8 mouse cellular contexts compared by ENCODE assay signal in genomic region chr10:78395819-78396624, GRCm38 (mm10). TPM values are rescaled to one million over a fixed set of nuclear protein-coding genes. Genes with fewer than 3 reads are reported as not detected.
DNase-seq lines count a peak whose midpoint lies in the region; ATAC-seq and TF ChIP-seq lines count a peak whose summit lies in the region.

No protein-coding gene starts in this region.

- H3K4me3 ChIP-seq in heart, postnatal 0 days (ENCODE audit: low read depth, low read length) = no peak overlapping the region
- H3K4me3 ChIP-seq in liver, postnatal 0 days (ENCODE audit: low read depth, low read length) = no peak overlapping the region
- H3K4me3 ChIP-seq in neural tube, embryonic 14.5 days (ENCODE audit: low read depth, low read length) = no peak overlapping the region
- no peak overlapping the region for H3K4me3 ChIP-seq in testis, adult 2 months (ENCODE audit: control insufficient read depth, low read depth, low read length)

- no peaks in the 10 kb centered on the region for H3K9me3 ChIP-seq in heart, postnatal 0 days (replicated peaks; ENCODE audit: control insufficient read depth, low read length)
- H3K9me3 ChIP-seq in liver, postnatal 0 days (ENCODE audit: low read length) = no peaks in the 10 kb centered on the region
- H3K9me3 ChIP-seq in neural tube, embryonic 14.5 days (ENCODE audit: control insufficient read depth, low read length) = no peaks in the 10 kb centered on the region

- TF ChIP-seq CTCF in brain, embryonic 14.5 days (IDR thresholded peaks at IDR 0.05; ENCODE audit: borderline replicate concordance, extremely low read depth, insufficient read depth, insufficient read length) = peak; percentile 97
- peak; percentile 77 for TF ChIP-seq CTCF in heart, postnatal 0 days (IDR thresholded peaks at IDR 0.05; ENCODE audit: low read depth)
- TF ChIP-seq CTCF in liver, postnatal 0 days (IDR thresholded peaks at IDR 0.05; ENCODE audit: low read depth) = peak; percentile 89
- TF ChIP-seq CTCF in testis, adult 2 months (IDR thresholded peaks at IDR 0.05; ENCODE audit: control insufficient read depth, insufficient read depth, insufficient replicate concordance, low read depth, low read length) = peak; percentile 95

- no peak for TF ChIP-seq POLR2A in brain, embryonic 14.5 days (IDR thresholded peaks at IDR 0.05; ENCODE audit: borderline replicate concordance, extremely low read depth, insufficient read depth, insufficient read length, poor library complexity, severe bottlenecking)
- no peak for TF ChIP-seq POLR2A in testis, adult 2 months (IDR thresholded peaks at IDR 0.05; ENCODE audit: control insufficient read depth, low read depth, low read length)

- peak; percentile 64 for ATAC-seq in CD4-positive, CD25-positive, alpha-beta regulatory T cell, adult 4 months
- ATAC-seq in erythroblast, adult 5-6 weeks (replicated peaks; ENCODE audit: low FRiP score, poor library complexity, severe bottlenecking) = peak; percentile 74
- ATAC-seq in heart, postnatal 0 days (ENCODE audit: insufficient read depth, low read depth) = 0 out of 2 replicates have a peak, but pooled peaks have one; percentile 37
- peak; percentile 26; the same call in 1 of the 2 replicates for ATAC-seq in liver, postnatal 0 days
- peak; percentile 91 for ATAC-seq in neural tube, embryonic 14.5 days (ENCODE audit: low read depth)

- no peak overlapping the region for H3K4me2 ChIP-seq in heart, postnatal 0 days (ENCODE audit: low read depth, low read length)
- H3K4me2 ChIP-seq in liver, postnatal 0 days (ENCODE audit: low read depth, low read length) = no peak overlapping the region
- H3K4me2 ChIP-seq in neural tube, embryonic 14.5 days (ENCODE audit: low read depth, low read length) = 0 out of 2 replicates have a peak overlapping the region, but pooled peaks have one; percentile 15

- peaks cover 10% of the 10 kb centered on the region; the same call in 1 of the 2 replicates for H3K4me1 ChIP-seq in heart, postnatal 0 days (ENCODE audit: control insufficient read depth, insufficient read depth)
- H3K4me1 ChIP-seq in liver, postnatal 0 days (ENCODE audit: insufficient read depth) = peaks cover 10% of the 10 kb centered on the region
- no peaks in the 10 kb centered on the region for H3K4me1 ChIP-seq in neural tube, embryonic 14.5 days (ENCODE audit: control insufficient read depth, insufficient read depth, low read length)
- H3K4me1 ChIP-seq in testis, adult 2 months (ENCODE audit: control insufficient read depth, insufficient read depth, low read length) = peaks cover 17% of the 10 kb centered on the region

- WGBS in heart, postnatal 0 days = 10% methylated on average over 17 of the region's 17 CpGs
- 16% methylated on average over 17 of the region's 17 CpGs for WGBS in liver, postnatal 0 days (ENCODE audit: insufficient replicate concordance)
- 4% methylated on average over 17 of the region's 17 CpGs for WGBS in neural tube, embryonic 14.5 days

- peak; percentile 98 for DNase-seq in brain, embryonic 14.5 days (ENCODE audit: low read depth)
- DNase-seq in heart, postnatal 0 days (ENCODE audit: low spot score) = peak; percentile 86
- peak; percentile 93 to 99 for DNase-seq in kidney, postnatal 25 days
- DNase-seq in liver, postnatal 0 days = peak; percentile 95

- TF ChIP-seq EP300 in heart, postnatal 0 days (IDR thresholded peaks at IDR 0.05; ENCODE audit: low read depth) = no peak
- no peak for TF ChIP-seq EP300 in liver, postnatal 0 days (IDR thresholded peaks at IDR 0.05; ENCODE audit: low read depth)

- no peak overlapping the region for H3K27ac ChIP-seq in heart, postnatal 0 days (ENCODE audit: low read depth)
- H3K27ac ChIP-seq in liver, postnatal 0 days (ENCODE audit: low read depth) = no peak overlapping the region
- H3K27ac ChIP-seq in neural tube, embryonic 14.5 days (ENCODE audit: low read depth, low read length) = peak overlapping the region; percentile 52; the same call in 1 of the 2 replicates
- H3K27ac ChIP-seq in testis, adult 2 months (ENCODE audit: control insufficient read depth, insufficient read depth, low read depth, low read length) = no peak overlapping the region

- no peak overlapping the region for H3K9ac ChIP-seq in heart, postnatal 0 days (replicated peaks; ENCODE audit: low read depth, low read length)
- H3K9ac ChIP-seq in liver, postnatal 0 days (replicated peaks) = no peak overlapping the region
- H3K9ac ChIP-seq in neural tube, embryonic 14.5 days (replicated peaks; ENCODE audit: low read depth, low read length) = 0 out of 2 replicates have a peak overlapping the region, but pooled peaks have one; percentile 0

- peaks cover 13% of the 10 kb centered on the region for H3K27me3 ChIP-seq in heart, postnatal 0 days (ENCODE audit: control insufficient read depth, insufficient read depth, low read length)
- H3K27me3 ChIP-seq in liver, postnatal 0 days (ENCODE audit: insufficient read depth, low read length) = peaks cover 10% of the 10 kb centered on the region
- H3K27me3 ChIP-seq in neural tube, embryonic 14.5 days (ENCODE audit: control insufficient read depth, insufficient read depth, low read length) = peaks cover 4% of the 10 kb centered on the region; the same call in 1 of the 2 replicates
- H3K27me3 ChIP-seq in testis, adult 2 months (ENCODE audit: control insufficient read depth, insufficient read depth, low read length) = no peaks in the 10 kb centered on the region

- H3K36me3 ChIP-seq in heart, postnatal 0 days (replicated peaks; ENCODE audit: control insufficient read depth, insufficient read depth, low read length) = peaks cover 9% of the 10 kb centered on the region
- peaks cover 9% of the 10 kb centered on the region for H3K36me3 ChIP-seq in liver, postnatal 0 days (replicated peaks; ENCODE audit: insufficient read depth, low read length)
- peaks cover 14% of the 10 kb centered on the region for H3K36me3 ChIP-seq in neural tube, embryonic 14.5 days (ENCODE audit: control insufficient read depth, insufficient read depth, low read length)
- H3K36me3 ChIP-seq in testis, adult 2 months (ENCODE audit: control insufficient read depth, insufficient read depth, low read length) = no peaks in the 10 kb centered on the region

RNA-seq across cellular contexts. Expression of gene Rrp1, which starts 16.8 kb away (rescaled TPM):
- 100 to 1,000 TPM; 107 to 148 TPM for polyA plus RNA-seq in CD4-positive, CD25-positive, alpha-beta regulatory T cell, adult 4 months (2017; shearing (Covaris generic))
- polyA plus RNA-seq in brain, embryonic 14.5 days (2012; rRNA removed) = 211 and 385 TPM in 2 replicates
- 4.8 and 17.3 TPM in 2 replicates for total RNA-seq in erythroblast, adult 5-6 weeks (2015; ENCODE audit: low replicate concordance)
- 44.9 and 46.9 TPM in 2 replicates for total RNA-seq in erythroblast, adult 5-6 weeks (2017; ENCODE audit: low replicate concordance)
- total RNA-seq in heart, postnatal 0 days (2014; rRNA removed; ENCODE audit: low replicate concordance) = 86.6 and 119 TPM in 2 replicates
- 169 and 177 TPM in 2 replicates for polyA plus RNA-seq in heart, postnatal 0 days (2015; fragmentation: Nextera tagmentation; extraction: Ambion mirVana)
- 93.5 and 95.5 TPM in 2 replicates for polyA plus RNA-seq in liver, postnatal 0 days (2015; fragmentation: Nextera tagmentation; extraction: Ambion mirVana)
- 312 and 336 TPM in 2 replicates for polyA plus RNA-seq in neural tube, embryonic 14.5 days (2014; fragmentation: Nextera tagmentation; extraction: Ambion mirVana)
- 349 and 360 TPM in 2 replicates for polyA plus RNA-seq in testis, adult 2 months (2012; rRNA removed)

RNA-seq across cellular contexts. Expression of gene Cstb, which starts 29.4 kb away (rescaled TPM):
- 100 to 1,000 TPM; 146 to 147 TPM for polyA plus RNA-seq in CD4-positive, CD25-positive, alpha-beta regulatory T cell, adult 4 months (2017; shearing (Covaris generic))
- 53.5 and 72.9 TPM in 2 replicates for polyA plus RNA-seq in brain, embryonic 14.5 days (2012; rRNA removed)
- total RNA-seq in erythroblast, adult 5-6 weeks (2015; ENCODE audit: low replicate concordance) = 17.7 and 24.9 TPM in 2 replicates
- total RNA-seq in erythroblast, adult 5-6 weeks (2017; ENCODE audit: low replicate concordance) = 3.3 and 10.0 TPM in 2 replicates
- 21.8 and 99.5 TPM in 2 replicates for total RNA-seq in heart, postnatal 0 days (2014; rRNA removed; ENCODE audit: low replicate concordance)
- polyA plus RNA-seq in heart, postnatal 0 days (2015; fragmentation: Nextera tagmentation; extraction: Ambion mirVana) = 149 and 153 TPM in 2 replicates
- polyA plus RNA-seq in liver, postnatal 0 days (2015; fragmentation: Nextera tagmentation; extraction: Ambion mirVana) = 177 and 187 TPM in 2 replicates
- polyA plus RNA-seq in neural tube, embryonic 14.5 days (2014; fragmentation: Nextera tagmentation; extraction: Ambion mirVana) = 96.7 and 110 TPM in 2 replicates
- 17.6 and 20.3 TPM in 2 replicates for polyA plus RNA-seq in testis, adult 2 months (2012; rRNA removed)

RNA-seq across cellular contexts. Expression of gene Agpat3, which starts 43.7 kb away (rescaled TPM):
- 100 to 1,000 TPM in 1 of 2 experiments, 10 to 100 TPM in 1; 94.4 to 115 TPM for polyA plus RNA-seq in CD4-positive, CD25-positive, alpha-beta regulatory T cell, adult 4 months (2017; shearing (Covaris generic))
- polyA plus RNA-seq in brain, embryonic 14.5 days (2012; rRNA removed) = 95.2 and 97.6 TPM in 2 replicates
- 3.3 and 5.8 TPM in 2 replicates for total RNA-seq in erythroblast, adult 5-6 weeks (2015; ENCODE audit: low replicate concordance)
- 2.6 and 3.2 TPM in 2 replicates for total RNA-seq in erythroblast, adult 5-6 weeks (2017; ENCODE audit: low replicate concordance)
- total RNA-seq in heart, postnatal 0 days (2014; rRNA removed; ENCODE audit: low replicate concordance) = 151 and 164 TPM in 2 replicates
- 173 and 182 TPM in 2 replicates for polyA plus RNA-seq in heart, postnatal 0 days (2015; fragmentation: Nextera tagmentation; extraction: Ambion mirVana)
- 154 and 171 TPM in 2 replicates for polyA plus RNA-seq in liver, postnatal 0 days (2015; fragmentation: Nextera tagmentation; extraction: Ambion mirVana)
- 64.4 and 89.5 TPM in 2 replicates for polyA plus RNA-seq in neural tube, embryonic 14.5 days (2014; fragmentation: Nextera tagmentation; extraction: Ambion mirVana)
- 1,109 and 1,110 TPM in 2 replicates for polyA plus RNA-seq in testis, adult 2 months (2012; rRNA removed)

Comparison
In these comparisons a context has a peak if more than half of its experiments do, and no peak if none do; other contexts are left out.
1. ATAC-seq: peak in every context shown above with its lines; median percentile 91 in neural tube, embryonic 14.5 days; 74 in erythroblast, adult 5-6 weeks; 64 in CD4-positive, CD25-positive, alpha-beta regulatory T cell, adult 4 months; 37 in heart, postnatal 0 days; 26 in liver, postnatal 0 days.